Mouse (Mus musculus) ES-CJ7 (cell line): ENCODE measurements around the gene Fcor.

Experiments
- DNase-seq: peaks from one replicate; pipeline ENCODE4 v3.0.0; 2011; ENCODE audit warnings: low read depth, low spot score

Gene Fcor

GRCm38 (mm10) chr8:3671980-3672491 lies at the start of gene Fcor:
Gene Fcor, minus strand, starts transcription at chr8:3672362.
- DNase-seq: peak; percentile 95

- no peak for DNase-seq
Observed at GRCm38 (mm10) chr8:3721041-3721440, 48.9 kb upstream of the Fcor start.

- DNase-seq: no peak
Observed at GRCm38 (mm10) chr8:3720551-3720950, 48.4 kb upstream of the Fcor start, which contains the start of gene Clec4g. Gene Clec4g, minus strand, starts transcription at chr8:3720651.

- peak; percentile 87 for DNase-seq
Observed at GRCm38 (mm10) chr8:3718559-3718958, 46.4 kb upstream of the Fcor start.

GRCm38 (mm10) chr8:3717321-3717954 lies 45.3 kb upstream of the Fcor start:
- no peak for DNase-seq

- DNase-seq: no peak
Observed at GRCm38 (mm10) chr8:3711646-3712045, 39.5 kb upstream of the Fcor start.

- DNase-seq: no peak
Observed at GRCm38 (mm10) chr8:3710312-3710711, 38.1 kb upstream of the Fcor start.

- DNase-seq: no peak
Observed at GRCm38 (mm10) chr8:3707611-3708010, 35.4 kb upstream of the Fcor start.

- no peak for DNase-seq
Observed at GRCm38 (mm10) chr8:3705711-3706110, 33.5 kb upstream of the Fcor start.

- no peak for DNase-seq
Observed at GRCm38 (mm10) chr8:3701491-3701890, 29.3 kb upstream of the Fcor start.

GRCm38 (mm10) chr8:3694121-3694520 lies 22.0 kb upstream of the Fcor start, which contains the start of gene Fcer2a:
Gene Fcer2a, minus strand, starts transcription at chr8:3694175.
- no peak for DNase-seq

- DNase-seq: no peak
Observed at GRCm38 (mm10) chr8:3690774-3691173, 18.6 kb upstream of the Fcor start.

GRCm38 (mm10) chr8:3687537-3687936 lies 15.4 kb upstream of the Fcor start:
- no peak for DNase-seq

- DNase-seq: no peak
Observed at GRCm38 (mm10) chr8:3685422-3685821, 13.3 kb upstream of the Fcor start.

- DNase-seq: no peak
Observed at GRCm38 (mm10) chr8:3684530-3684929, 12.4 kb upstream of the Fcor start.

- no peak for DNase-seq
Observed at GRCm38 (mm10) chr8:3683408-3684176, 11.4 kb upstream of the Fcor start.

GRCm38 (mm10) chr8:3682435-3682834 lies 10.3 kb upstream of the Fcor start:
- DNase-seq: no peak

GRCm38 (mm10) chr8:3679656-3680055 lies 7.5 kb upstream of the Fcor start:
- DNase-seq: no peak

GRCm38 (mm10) chr8:3679236-3679635 lies 7.1 kb upstream of the Fcor start:
- DNase-seq: no peak

- DNase-seq: peak; percentile 32
Observed at GRCm38 (mm10) chr8:3678831-3679230, 6.7 kb upstream of the Fcor start.

GRCm38 (mm10) chr8:3676993-3677579 lies 4.9 kb upstream of the Fcor start:
- DNase-seq: peak; percentile 30
